Mouse (Mus musculus) ovary, postnatal 14 days (tissue): Measurements from ENCODE around the gene Rsph9.

ENCODE experiments used
- DNase-seq: peaks from one replicate; pipeline ENCODE4 v3.0.0; 2022; ENCODE audit warnings: low spot score

Rsph9 gene

GRCm38 (mm10) chr17:46102608-46103159 lies 41.3 kb downstream of the Rsph9 start:
- no peak for DNase-seq

GRCm38 (mm10) chr17:46101906-46102305 lies 42.1 kb downstream of the Rsph9 start:
- no peak for DNase-seq

- DNase-seq: no peak
These were observed 45.5 kb downstream of the Rsph9 start for GRCm38 (mm10) chr17:46098525-46098924.

- no peak for DNase-seq
These were observed 52.1 kb downstream of the Rsph9 start for GRCm38 (mm10) chr17:46091899-46092298.

- DNase-seq: no peak
These were observed 52.7 kb downstream of the Rsph9 start for GRCm38 (mm10) chr17:46091351-46091750.

DNA sequence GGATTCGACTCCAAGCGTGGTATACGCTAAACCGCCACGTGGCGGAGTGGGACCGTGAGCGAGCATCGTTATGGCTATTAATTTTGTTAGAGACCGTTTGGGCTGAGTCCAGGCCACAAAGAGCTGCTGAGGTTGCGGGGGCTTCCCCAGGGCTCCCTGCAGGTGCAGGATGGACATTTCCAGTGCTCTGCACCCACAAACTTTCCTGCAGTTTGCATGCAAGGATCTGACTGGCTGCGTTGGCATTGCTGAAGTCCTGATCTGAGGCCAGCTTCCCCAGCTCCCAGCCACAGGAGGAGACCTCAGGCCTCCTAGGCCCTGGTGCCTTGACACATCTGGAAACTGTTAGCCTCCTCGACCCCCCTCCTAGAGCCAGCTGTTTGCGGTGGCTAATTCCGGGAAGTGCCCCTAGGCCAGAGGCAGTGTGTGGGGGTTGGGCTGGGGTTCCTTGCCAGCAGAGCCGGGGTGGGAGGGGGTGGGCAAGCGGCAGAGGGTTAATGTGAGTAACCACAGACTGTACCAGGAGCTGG lies 57.6 kb downstream of the Rsph9 start:
- DNase-seq: no peak

- peak; percentile 92 for DNase-seq
These were observed 59.9 kb downstream of the Rsph9 start for GRCm38 (mm10) chr17:46084091-46084501.

DNA sequence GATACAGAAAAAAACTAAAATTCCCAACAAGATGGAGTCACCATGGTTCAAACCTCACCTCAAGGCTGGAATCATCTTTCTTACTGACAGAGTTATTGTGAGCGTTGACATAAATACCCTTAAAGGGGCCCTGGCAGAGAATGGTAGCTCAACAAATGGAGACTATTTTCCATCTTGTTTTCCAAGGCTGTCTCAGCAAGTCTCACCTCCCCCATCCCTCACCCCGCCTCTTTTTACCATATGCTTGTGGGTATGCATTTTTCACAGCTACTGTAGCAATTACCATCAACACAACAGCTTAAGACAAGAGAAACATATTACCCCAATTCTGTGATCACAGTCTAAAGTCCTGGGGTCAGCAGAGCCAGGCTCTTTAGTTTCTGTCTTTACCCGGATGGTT lies 60.6 kb downstream of the Rsph9 start:
- DNase-seq: no peak

DNA sequence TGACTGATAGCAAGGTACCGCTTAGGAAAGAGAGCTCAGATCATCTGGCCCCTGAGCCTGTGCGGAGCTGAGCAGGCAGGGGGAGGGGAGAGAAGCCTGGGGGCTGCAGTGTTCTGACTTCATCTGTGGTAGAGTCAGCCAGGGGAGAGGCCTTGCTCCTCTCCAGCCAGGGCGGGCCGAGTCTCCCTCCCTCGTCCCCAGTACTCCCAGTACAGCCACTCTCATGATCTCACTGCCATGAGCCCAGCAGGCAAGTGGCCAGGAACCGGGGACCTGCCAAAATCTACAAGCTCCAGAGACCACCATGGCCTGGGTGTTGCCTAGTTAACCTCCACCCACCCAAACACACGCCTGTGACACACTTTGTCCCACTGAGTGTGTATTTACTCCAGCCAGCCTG lies 62.4 kb downstream of the Rsph9 start:
- DNase-seq: no peak

- no peak for DNase-seq
These were observed 63.0 kb downstream of the Rsph9 start for GRCm38 (mm10) chr17:46081042-46081441.

GRCm38 (mm10) chr17:46080388-46080787 lies 63.6 kb downstream of the Rsph9 start:
- DNase-seq: no peak

- no peak for DNase-seq
These were observed 65.0 kb downstream of the Rsph9 start for GRCm38 (mm10) chr17:46079037-46079436.

DNA sequence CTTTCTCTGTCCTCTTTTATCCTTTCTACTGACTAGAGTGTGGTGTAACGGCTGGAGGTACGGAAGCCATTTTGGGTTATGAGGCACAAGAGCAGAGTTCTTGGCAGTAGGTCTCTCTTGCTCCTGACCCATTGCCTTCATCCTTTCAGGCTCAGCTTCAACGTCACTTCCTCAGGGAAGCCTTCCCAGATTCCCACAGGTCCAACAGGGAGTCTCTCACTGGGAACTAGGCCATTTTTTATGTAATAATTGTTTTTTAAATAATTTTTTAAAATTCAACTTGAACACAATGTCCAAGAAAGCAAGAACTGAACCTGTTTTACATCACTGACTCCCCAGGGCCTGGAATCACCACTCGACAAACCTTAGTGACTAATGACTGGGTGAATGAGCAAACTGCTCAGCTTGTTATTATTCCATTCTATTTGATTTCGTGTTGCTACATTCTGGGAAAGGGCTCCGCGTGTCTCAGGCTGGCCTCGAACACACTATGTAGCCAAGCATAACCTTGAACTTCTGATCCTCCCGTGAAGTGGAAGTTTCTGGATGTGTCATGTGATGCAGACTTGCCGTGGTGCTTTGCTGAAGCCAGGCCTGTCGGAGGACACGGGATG lies 66.0 kb downstream of the Rsph9 start:
- no peak for DNase-seq

GRCm38 (mm10) chr17:46076260-46076551 lies 67.8 kb downstream of the Rsph9 start:
- DNase-seq: no peak

GRCm38 (mm10) chr17:46075551-46076259 lies 68.3 kb downstream of the Rsph9 start:
- no peak for DNase-seq

DNA sequence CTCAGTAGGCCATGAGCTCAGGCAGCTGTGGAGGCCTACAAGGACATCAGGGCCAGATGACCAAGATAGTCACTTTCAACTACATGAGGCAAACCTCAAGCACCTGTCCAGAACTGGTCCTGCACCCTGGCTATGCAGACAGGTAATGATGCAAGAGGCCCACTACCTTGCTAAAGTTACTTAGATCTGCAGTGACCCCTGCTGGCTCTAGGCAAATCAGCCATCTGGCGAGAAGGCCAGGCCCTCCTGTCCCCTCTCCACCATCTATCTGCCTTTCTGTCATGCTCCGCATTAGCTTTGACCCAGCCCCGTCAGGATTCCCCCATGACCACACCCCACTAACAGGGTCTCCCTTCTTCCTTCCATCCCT lies 68.9 kb downstream of the Rsph9 start:
- no peak for DNase-seq

- no peak for DNase-seq
These were observed 69.5 kb downstream of the Rsph9 start for GRCm38 (mm10) chr17:46074398-46075115.

- DNase-seq: peak; percentile 67
These were observed 70.2 kb downstream of the Rsph9 start for GRCm38 (mm10) chr17:46073730-46074301.
